Mouse (Mus musculus) WW6 (cell line): ENCODE results near the gene Vmn1r24.
"Not testable (repeated sequence)": the region's sequence is repeated elsewhere in the genome, so short reads cannot be mapped to it uniquely, and the experiment has no call there.

Experiments
- DNase-seq: peaks from one replicate; pipeline ENCODE4 v3.0.0-alpha.2; 2013; ENCODE audit warnings: low read depth, low spot score

Vmn1r24 gene

GRCm38 (mm10) chr6:57961403-57961802 is at the start of gene Vmn1r24:
Gene Vmn1r24 (minus strand): TSS chr6:57961503.
- not testable (repeated sequence) for DNase-seq

- DNase-seq: no peak
Observed at GRCm38 (mm10) chr6:57980710-57981109, 19.4 kb upstream of the Vmn1r24 start, which contains the start of gene Vmn1r25. Gene Vmn1r25 (minus strand): TSS chr6:57980810.

DNA sequence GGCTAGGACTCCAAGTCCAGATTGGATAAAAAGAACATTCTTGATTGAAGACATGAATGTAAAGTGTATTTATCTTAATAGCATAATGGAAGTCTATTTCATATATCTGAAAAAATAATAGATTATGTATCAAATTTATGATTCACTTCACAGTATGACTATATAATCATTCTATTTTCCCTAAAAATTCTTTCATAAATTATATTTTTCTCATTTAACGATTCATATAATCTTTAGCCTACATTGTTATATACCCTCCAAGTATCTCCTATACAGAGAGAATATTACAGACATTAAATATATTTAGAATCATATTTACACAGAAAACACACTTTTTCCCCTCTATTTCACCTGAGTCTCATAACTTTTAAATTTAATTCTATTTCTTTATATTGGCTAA is 34.6 kb downstream of the Vmn1r24 start, which contains the start of gene Vmn1r23:
TSS of gene Vmn1r23 (minus strand) at position 101 of the 400 bp plus-strand sequence.
- DNase-seq: no peak

GRCm38 (mm10) chr6:57907928-57908327 is 53.4 kb downstream of the Vmn1r24 start, which contains the start of gene Vmn1r22:
Gene Vmn1r22 (minus strand): TSS chr6:57908028.
- DNase-seq: no peak
